Mouse (Mus musculus) CD4-positive, CD25-positive, alpha-beta regulatory T cell, adult 4 months (primary cell): ENCODE data around the gene Pdik1l. TPM values are rescaled to one million over a fixed set of nuclear protein-coding genes. Genes with fewer than 3 reads are reported as not detected.

Experiments
- ATAC-seq: one replicate; pipeline ENCODE4 v1.8.0; 2017
- polyA plus RNA-seq, 2 experiments: library from polyadenylated mRNA; unstranded; fragments of 100-300 nt; shearing (Covaris generic); gene quantifications; one replicate each; pipeline ENCODE4 v1.2.1; 2017

The Pdik1l gene
- polyA plus RNA-seq, 2 experiments from 2014 or later: 20.7 to 24.2 TPM

DNA sequence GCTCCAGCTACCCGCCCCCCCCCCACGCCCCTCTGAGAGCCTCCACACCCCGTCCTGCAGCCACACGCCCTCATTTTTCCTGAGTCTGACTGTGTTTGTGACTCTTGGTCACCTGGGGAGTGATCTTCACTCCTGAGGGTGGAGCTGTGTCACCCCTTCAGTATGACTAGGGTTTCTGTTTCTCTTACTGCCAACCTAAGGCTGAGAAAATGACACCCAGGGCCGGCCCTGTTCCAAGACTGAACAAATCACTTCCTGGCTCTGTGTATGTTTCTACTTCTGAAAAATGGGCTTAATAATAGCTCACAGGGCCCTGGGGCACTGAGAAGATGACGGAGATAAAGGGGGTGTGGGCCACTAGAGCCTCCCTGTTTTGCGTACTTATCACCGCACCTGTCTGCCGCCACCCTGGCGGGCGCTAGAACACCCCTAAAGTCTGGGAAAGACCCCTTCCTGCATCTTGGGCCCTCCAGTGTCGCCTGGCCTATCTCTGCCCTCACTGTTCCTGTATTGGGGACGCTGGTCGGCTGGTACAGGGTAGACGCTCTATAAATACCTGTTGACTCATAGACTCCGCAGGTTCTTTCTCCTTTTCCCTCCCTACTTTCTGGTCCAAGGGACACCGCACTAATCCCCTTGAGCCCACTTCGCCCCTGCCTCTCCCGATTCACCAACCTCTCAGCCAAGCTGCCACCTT is 50.0 kb downstream of the Pdik1l start:
- no peak for ATAC-seq

DNA sequence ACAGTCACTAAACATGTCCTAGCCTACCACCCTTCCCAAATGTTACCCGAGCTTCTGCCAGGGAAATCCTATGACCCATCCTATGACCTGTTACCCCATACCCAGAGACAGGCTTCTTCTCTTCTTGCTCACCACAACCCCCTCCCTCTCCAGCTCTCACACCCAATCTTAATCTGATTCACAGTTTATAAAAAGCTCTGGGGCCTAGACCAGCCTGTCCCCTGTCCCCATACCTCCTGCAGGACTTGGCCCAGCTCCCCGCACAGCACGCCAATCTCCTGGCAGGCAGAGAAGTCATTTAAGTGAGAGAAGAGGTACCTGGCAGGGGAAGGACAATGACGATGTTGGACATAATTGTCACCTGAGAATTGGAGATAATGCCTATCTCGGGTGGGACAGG is 52.8 kb downstream of the Pdik1l start:
- no peak for ATAC-seq

DNA sequence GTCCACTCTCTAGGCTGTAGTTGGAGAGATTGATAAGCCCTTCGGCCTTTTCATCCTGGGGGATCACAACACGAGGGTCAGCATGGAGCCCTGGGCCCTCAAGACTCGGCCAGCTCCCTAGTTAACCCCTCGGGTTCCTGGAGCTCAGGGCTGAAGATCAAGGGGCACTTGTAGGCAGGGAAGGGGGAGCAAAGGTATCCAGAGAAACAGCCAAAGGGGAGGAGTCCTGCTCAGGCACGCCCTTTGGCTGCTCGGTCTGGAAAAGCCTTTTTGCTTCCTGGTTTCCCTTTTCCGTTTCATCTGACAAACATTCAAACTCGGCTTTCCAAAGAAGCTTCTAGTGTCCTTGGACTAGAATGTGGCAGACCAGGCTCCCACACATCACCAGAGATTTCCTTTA is 57.3 kb downstream of the Pdik1l start:
- no peak for ATAC-seq

DNA sequence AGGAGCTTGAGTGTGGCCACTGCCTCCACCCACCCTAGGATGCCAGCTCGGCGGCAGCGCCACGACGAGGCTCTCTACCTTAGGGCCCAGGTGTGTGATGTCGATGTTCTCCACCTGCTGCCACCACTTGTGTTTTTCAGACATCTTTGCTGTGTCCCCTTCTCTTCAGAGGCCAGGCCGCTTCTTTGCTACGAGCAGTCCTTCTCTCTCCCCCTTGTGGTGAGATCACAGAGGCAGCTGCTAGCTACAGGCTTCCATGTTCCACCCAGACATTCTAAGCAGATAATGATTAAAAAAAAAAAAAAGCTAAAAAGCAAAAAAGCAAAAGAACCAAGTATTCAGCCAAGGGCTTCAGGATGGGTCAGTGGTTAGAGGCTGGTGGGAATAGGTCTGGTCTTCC is 60.5 kb downstream of the Pdik1l start, which contains the start of gene Catsper4:
Gene Catsper4, minus strand, starts transcription at position 190 of the 400 bp plus-strand sequence.
- ATAC-seq: no peak

Other genes with a start within 250 kb of the Pdik1l start
- 1 to 10 TPM in 1 of 2 experiments, under 1 TPM in 1; 0.85 to 1.3 TPM for gene Zfp683, start 234.1 kb downstream of the Pdik1l start, polyA plus RNA-seq
- gene Crybg2, start 227.1 kb downstream of the Pdik1l start, polyA plus RNA-seq: 10 to 100 TPM; 20.9 to 28.2 TPM
- gene Cd52, start 192.8 kb downstream of the Pdik1l start, polyA plus RNA-seq: 1,000 to 10,000 TPM; 2,918 to 3,094 TPM
- gene Ubxn11, start 185.3 kb downstream of the Pdik1l start, polyA plus RNA-seq: 10 to 100 TPM; 31.2 to 54.2 TPM
- 1,000 to 10,000 TPM in 1 of 2 experiments, 100 to 1,000 TPM in 1; 977 to 1,004 TPM for gene Sh3bgrl3, start 159.1 kb downstream of the Pdik1l start, polyA plus RNA-seq
- 100 to 1,000 TPM in 1 of 2 experiments, 10 to 100 TPM in 1; 72.5 to 166 TPM for gene Cep85, start 100.8 kb downstream of the Pdik1l start, polyA plus RNA-seq
- gene Gm7534, start 84.9 kb downstream of the Pdik1l start, polyA plus RNA-seq: not detected
- not detected for gene Catsper4, start 60.5 kb downstream of the Pdik1l start, polyA plus RNA-seq
- gene Cnksr1, start 49.5 kb downstream of the Pdik1l start, polyA plus RNA-seq: not detected
- 1 to 10 TPM in 1 of 2 experiments, not detected in 1; 3.7 TPM for gene E130218I03Rik, start 44.2 kb downstream of the Pdik1l start, polyA plus RNA-seq
- 1 to 10 TPM; 4.3 to 6.8 TPM for gene Zfp593, start 42.3 kb downstream of the Pdik1l start, polyA plus RNA-seq
- gene Gm30191, start 41.0 kb downstream of the Pdik1l start, polyA plus RNA-seq: not detected
- gene Grrp1, start 33.8 kb downstream of the Pdik1l start, polyA plus RNA-seq: not detected
- not detected for gene Trim63, start 27.2 kb upstream of the Pdik1l start, polyA plus RNA-seq
- gene Slc30a2, start 55.3 kb upstream of the Pdik1l start, polyA plus RNA-seq: under 1 TPM; 0.19 TPM
- 1 to 10 TPM; 2.2 to 2.3 TPM for gene Extl1, start 96.0 kb upstream of the Pdik1l start, polyA plus RNA-seq
- gene Pafah2, start 108.4 kb upstream of the Pdik1l start, polyA plus RNA-seq: 1 to 10 TPM in 1 of 2 experiments, under 1 TPM in 1; 0.30 to 2.4 TPM
- gene Stmn1, start 180.4 kb upstream of the Pdik1l start, polyA plus RNA-seq: 100 to 1,000 TPM in 1 of 2 experiments, 10 to 100 TPM in 1; 80.7 to 125 TPM
- gene Paqr7, start 208.8 kb upstream of the Pdik1l start, polyA plus RNA-seq: 10 to 100 TPM; 21.3 to 56.0 TPM
- 1 to 10 TPM in 1 of 2 experiments, under 1 TPM in 1; 0.26 to 1.2 TPM for gene Aunip, start 223.1 kb upstream of the Pdik1l start, polyA plus RNA-seq
- gene Mtfr1l, start 247.5 kb upstream of the Pdik1l start, polyA plus RNA-seq: 100 to 1,000 TPM in 1 of 2 experiments, 10 to 100 TPM in 1; 83.6 to 119 TPM